Mouse (Mus musculus): ENCODE data around the gene Gde1. TPM values are rescaled to one million over a fixed set of nuclear protein-coding genes. Genes with fewer than 3 reads are reported as not detected.
A peak's percentile ranks its signal among the peaks of the same experiment; 100 is the strongest.

Gene Gde1
- polyA plus RNA-seq (2014; fragmentation: Nextera tagmentation; extraction: Ambion mirVana), result 81.1 and 87.4 TPM in 2 replicates

DNA sequence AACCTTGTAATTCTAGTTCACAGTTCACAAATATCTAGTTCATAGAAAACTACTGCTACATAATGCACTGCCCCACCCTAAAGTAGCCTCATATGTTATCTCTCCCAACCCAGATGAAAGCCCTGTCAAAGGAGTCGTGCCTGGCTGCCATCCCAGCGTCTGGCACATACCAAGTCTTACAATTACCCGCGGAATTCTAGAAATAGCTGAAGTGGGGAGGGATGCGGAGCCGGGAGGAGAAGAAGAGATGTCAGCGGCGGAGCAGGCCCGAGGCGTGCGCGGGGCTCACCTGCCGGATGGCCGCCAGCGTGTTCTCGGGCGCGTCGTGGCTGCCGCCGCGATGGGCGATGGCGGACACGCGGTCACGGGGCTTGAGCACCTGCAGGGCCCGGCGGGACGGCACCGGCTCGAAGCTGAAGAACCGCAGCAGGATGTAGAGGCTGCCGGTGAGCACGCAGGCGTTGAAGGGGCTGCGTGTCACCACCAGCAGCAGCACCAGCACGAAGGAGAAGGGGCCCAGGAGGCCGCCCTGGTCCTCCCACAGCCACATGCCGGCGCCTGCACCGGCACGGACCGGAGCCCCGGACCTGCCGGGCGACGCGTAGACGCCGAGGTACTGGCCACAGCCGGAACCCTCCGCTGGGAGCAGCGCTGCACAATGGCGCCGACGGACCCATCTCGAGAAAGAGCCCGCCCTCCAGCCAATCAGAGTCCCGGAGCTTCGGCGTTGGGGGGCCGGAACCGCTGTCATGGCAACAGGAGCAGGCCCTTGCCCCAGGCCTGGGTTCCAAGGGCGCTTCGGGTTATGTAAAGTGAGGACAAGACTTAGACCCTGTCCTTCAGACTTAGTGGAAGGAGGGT lies at the start of gene Gde1:
TSS of gene Gde1 (minus strand) at position 678 of the 861 bp plus-strand sequence.
- under 1% methylated on average over 66 of the region's 66 CpGs for WGBS
- Histone ChIP-seq H3K36me3 (replicated peaks; ENCODE audit: control insufficient read depth, insufficient read depth, low read depth, low read length) (no peaks in the 10 kb centered on the region), H3K4me3 (ENCODE audit: low read depth, low read length) (peak within 1 kb of the TSS; percentile 90), H3K4me2 (ENCODE audit: low read depth, low read length) (peak within 1 kb of the TSS; percentile 86), H3K9me3 (replicated peaks; ENCODE audit: control insufficient read depth, low read length) (no peaks in the 10 kb centered on the region), H3K27me3 (ENCODE audit: control insufficient read depth, insufficient read depth, low read length) (no peaks in the 10 kb centered on the region), H3K27ac (replicated peaks; ENCODE audit: low read depth, low read length) (0 out of 2 replicates have a peak within 1 kb of the TSS, but pooled peaks have one; percentile 41), H3K4me1 (ENCODE audit: control insufficient read depth, insufficient read depth, low read length) (peaks cover 2% of the 10 kb centered on the region; the same call in 1 of the 2 replicates), H3K9ac (replicated peaks; ENCODE audit: low read length) (peak within 1 kb of the TSS; percentile 84)
- DNase-seq (ENCODE audit: low spot score) (peak; percentile 94), ATAC-seq (replicated peaks; ENCODE audit: insufficient number of reproducible peaks, low FRiP score, low TSS enrichment, low read depth) (peak; percentile 96)

DNA sequence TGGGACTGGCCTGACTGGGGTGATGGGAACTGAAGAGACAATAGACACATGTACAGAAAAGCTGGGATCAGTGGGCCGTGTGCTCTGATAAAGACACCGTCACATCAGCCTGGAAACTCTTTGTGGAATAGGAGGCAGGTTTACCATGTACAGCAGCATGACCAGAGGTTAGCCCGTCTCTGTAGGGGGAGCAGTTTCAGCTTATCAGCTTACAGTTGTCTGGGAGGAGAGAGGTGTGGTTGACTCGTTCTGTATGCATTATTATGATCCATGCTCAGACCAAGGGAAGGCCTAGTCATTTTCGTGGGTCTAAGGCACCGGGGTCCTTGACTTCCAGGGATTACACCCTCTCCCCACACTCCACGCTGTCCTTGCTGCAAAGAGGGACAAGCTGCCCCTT lies 46.0 kb upstream of the Gde1 start:
- ATAC-seq (replicated peaks; ENCODE audit: insufficient number of reproducible peaks, low FRiP score, low TSS enrichment, low read depth), result no peak

DNA sequence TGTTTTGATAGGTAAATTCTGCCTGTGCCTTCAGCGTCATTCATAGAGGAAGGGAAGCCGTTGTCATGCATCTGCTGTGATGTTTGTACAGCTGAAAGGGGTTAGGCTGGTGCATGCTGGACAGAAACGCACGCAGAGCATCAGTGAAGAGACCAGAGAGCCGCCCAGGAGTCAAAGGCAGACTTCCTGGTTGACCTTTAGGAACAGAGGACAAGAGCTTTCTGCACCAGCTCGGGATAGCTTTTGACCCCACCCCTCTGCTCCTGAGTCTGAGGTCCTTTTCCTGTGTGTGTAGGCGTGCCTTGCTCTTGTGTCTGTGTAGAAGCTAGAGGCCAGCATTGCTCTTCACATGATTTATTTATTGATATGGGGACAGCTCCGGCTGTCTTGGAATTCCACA lies 44.1 kb upstream of the Gde1 start:
- Histone ChIP-seq H3K4me2 (ENCODE audit: low read depth, low read length) (no peak overlapping the region), H3K9me3 (replicated peaks; ENCODE audit: control insufficient read depth, low read length) (no peaks in the 10 kb centered on the region), H3K4me3 (ENCODE audit: low read depth, low read length) (no peak overlapping the region), H3K27me3 (ENCODE audit: control insufficient read depth, insufficient read depth, low read length) (no peaks in the 10 kb centered on the region), H3K36me3 (replicated peaks; ENCODE audit: control insufficient read depth, insufficient read depth, low read depth, low read length) (no peaks in the 10 kb centered on the region; the same call in none of the 2 replicates), H3K4me1 (ENCODE audit: control insufficient read depth, insufficient read depth, low read length) (no peaks in the 10 kb centered on the region), H3K27ac (replicated peaks; ENCODE audit: low read depth, low read length) (no peak overlapping the region), H3K9ac (replicated peaks; ENCODE audit: low read length) (no peak overlapping the region)
- DNase-seq (ENCODE audit: low spot score) (no peak), ATAC-seq (replicated peaks; ENCODE audit: insufficient number of reproducible peaks, low FRiP score, low TSS enrichment, low read depth) (no peak)
- WGBS, result 46% methylated on average over 8 of the region's 8 CpGs

More for the DNA sequence above, 46.0 kb upstream of the Gde1 start:
- Histone ChIP-seq H3K27ac (replicated peaks; ENCODE audit: low read depth, low read length) (no peak overlapping the region), H3K4me2 (ENCODE audit: low read depth, low read length) (no peak overlapping the region), H3K27me3 (ENCODE audit: control insufficient read depth, insufficient read depth, low read length) (no peaks in the 10 kb centered on the region), H3K9ac (replicated peaks; ENCODE audit: low read length) (no peak overlapping the region), H3K4me1 (ENCODE audit: control insufficient read depth, insufficient read depth, low read length) (no peaks in the 10 kb centered on the region), H3K9me3 (replicated peaks; ENCODE audit: control insufficient read depth, low read length) (no peaks in the 10 kb centered on the region), H3K4me3 (ENCODE audit: low read depth, low read length) (no peak overlapping the region), H3K36me3 (replicated peaks; ENCODE audit: control insufficient read depth, insufficient read depth, low read depth, low read length) (no peaks in the 10 kb centered on the region; the same call in none of the 2 replicates)
- 89% methylated on average over 7 of the region's 7 CpGs for WGBS
- DNase-seq (ENCODE audit: low spot score), result no peak

DNA sequence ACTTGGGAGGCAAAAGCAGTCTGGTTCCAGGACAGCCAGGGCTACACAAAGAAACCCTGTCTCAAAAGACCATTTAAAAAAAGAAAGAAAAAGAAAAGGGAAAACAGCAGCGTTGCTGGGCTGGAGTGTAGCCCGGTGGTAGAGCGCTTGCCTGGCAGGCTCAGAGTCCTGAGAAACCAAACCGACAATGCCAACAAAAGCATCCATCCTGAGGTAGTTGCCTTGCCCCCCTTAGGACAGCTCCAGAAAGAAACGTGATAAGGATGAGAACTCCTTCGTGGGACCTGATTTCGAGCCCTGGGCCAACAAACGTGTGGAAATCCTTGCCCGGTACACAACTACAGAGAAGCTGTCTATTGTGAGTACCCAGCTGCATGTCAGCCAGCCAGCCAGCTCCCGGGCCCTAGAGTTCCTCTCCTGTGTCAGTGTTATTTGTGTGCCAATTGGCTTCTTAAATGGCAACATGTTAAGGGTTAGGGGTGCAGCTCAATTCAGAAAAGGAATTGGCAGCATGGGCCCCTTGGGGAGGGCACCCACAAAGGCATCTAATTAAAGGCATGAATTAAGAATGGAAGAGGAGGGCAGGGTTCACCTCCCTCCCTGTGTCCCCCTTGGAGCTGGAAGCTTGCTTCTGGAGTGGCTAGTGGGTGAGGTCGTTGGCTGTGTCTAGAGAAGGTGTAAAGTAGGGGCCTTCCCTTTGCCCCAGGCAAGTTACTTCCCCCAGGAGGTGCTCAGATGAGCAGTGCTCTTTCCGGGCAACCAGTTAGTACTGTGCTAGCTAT lies 42.5 kb upstream of the Gde1 start:
- H3K9me3 ChIP-seq (replicated peaks; ENCODE audit: control insufficient read depth, low read length), result no peaks in the 10 kb centered on the region
- no peak overlapping the region for H3K9ac ChIP-seq (replicated peaks; ENCODE audit: low read length)
- WGBS, result 90% methylated on average over 12 of the region's 12 CpGs
- no peak overlapping the region for H3K27ac ChIP-seq (replicated peaks; ENCODE audit: low read depth, low read length)
- H3K4me3 ChIP-seq (ENCODE audit: low read depth, low read length), result no peak overlapping the region
- no peak overlapping the region for H3K4me2 ChIP-seq (ENCODE audit: low read depth, low read length)
- DNase-seq (ENCODE audit: low spot score), result no peak
- H3K36me3 ChIP-seq (replicated peaks; ENCODE audit: control insufficient read depth, insufficient read depth, low read depth, low read length), result no peaks in the 10 kb centered on the region; the same call in 1 of the 2 replicates
- no peaks in the 10 kb centered on the region for H3K27me3 ChIP-seq (ENCODE audit: control insufficient read depth, insufficient read depth, low read length)
- H3K4me1 ChIP-seq (ENCODE audit: control insufficient read depth, insufficient read depth, low read length), result no peaks in the 10 kb centered on the region
- ATAC-seq (replicated peaks; ENCODE audit: insufficient number of reproducible peaks, low FRiP score, low TSS enrichment, low read depth), result no peak

DNA sequence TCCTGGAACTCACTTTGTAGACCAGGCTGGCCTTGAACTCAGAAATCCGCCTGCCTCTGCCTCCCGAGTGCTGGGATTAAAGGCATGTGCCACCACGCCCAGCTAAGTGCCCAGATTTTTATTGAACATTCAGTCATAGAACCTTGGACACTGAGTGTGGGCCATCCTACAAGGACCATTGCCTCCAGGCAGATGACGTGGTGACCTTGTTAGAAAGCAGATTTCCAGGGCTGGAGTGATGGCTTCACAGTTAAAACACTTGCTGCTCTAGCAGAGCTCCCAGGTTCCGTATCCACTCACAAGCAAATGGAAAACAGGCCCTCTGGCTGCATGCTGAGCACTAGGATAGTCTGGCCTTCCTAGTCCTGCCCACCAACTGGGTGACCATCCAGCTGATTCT lies 39.2 kb upstream of the Gde1 start:
- H3K27me3 ChIP-seq (ENCODE audit: control insufficient read depth, insufficient read depth, low read length), result no peaks in the 10 kb centered on the region
- H3K9me3 ChIP-seq (replicated peaks; ENCODE audit: control insufficient read depth, low read length), result no peaks in the 10 kb centered on the region
- H3K9ac ChIP-seq (replicated peaks; ENCODE audit: low read length), result no peak overlapping the region
- H3K4me3 ChIP-seq (ENCODE audit: low read depth, low read length), result no peak overlapping the region
- no peak overlapping the region for H3K27ac ChIP-seq (replicated peaks; ENCODE audit: low read depth, low read length)
- no peak overlapping the region for H3K4me2 ChIP-seq (ENCODE audit: low read depth, low read length)
- DNase-seq (ENCODE audit: low spot score) (no peak), ATAC-seq (replicated peaks; ENCODE audit: insufficient number of reproducible peaks, low FRiP score, low TSS enrichment, low read depth) (no peak)
- 85% methylated on average over 5 of the region's 5 CpGs for WGBS
- H3K36me3 ChIP-seq (replicated peaks; ENCODE audit: control insufficient read depth, insufficient read depth, low read depth, low read length), result no peaks in the 10 kb centered on the region
- H3K4me1 ChIP-seq (ENCODE audit: control insufficient read depth, insufficient read depth, low read length), result no peaks in the 10 kb centered on the region

DNA sequence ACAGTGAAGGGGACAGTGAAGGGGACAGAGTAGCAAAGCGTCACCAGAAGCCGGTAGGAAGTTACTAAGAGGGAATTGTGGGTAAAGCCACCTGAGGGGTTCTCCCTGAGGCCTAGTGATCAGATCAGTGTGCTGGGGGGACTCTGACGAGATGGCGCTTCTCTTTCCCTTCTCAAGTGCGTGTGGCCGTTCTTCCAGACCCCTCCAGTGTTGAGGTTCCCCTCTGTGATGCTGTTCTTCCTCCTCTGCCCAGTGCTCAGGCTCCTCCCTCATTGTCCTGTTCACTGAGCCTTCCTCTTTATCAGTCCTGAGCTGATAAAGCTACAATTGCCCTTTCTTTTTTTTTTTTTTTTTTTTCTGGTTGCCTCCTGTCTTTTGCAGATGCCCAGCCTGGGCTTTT lies 36.7 kb upstream of the Gde1 start:
- no peak overlapping the region for H3K9ac ChIP-seq (replicated peaks; ENCODE audit: low read length)
- DNase-seq (ENCODE audit: low spot score), result no peak
- no peak overlapping the region for H3K4me2 ChIP-seq (ENCODE audit: low read depth, low read length)
- 87% methylated on average over 6 of the region's 6 CpGs for WGBS
- no peaks in the 10 kb centered on the region for H3K27me3 ChIP-seq (ENCODE audit: control insufficient read depth, insufficient read depth, low read length)
- H3K36me3 ChIP-seq (replicated peaks; ENCODE audit: control insufficient read depth, insufficient read depth, low read depth, low read length), result no peaks in the 10 kb centered on the region
- no peak overlapping the region for H3K27ac ChIP-seq (replicated peaks; ENCODE audit: low read depth, low read length)
- no peaks in the 10 kb centered on the region for H3K4me1 ChIP-seq (ENCODE audit: control insufficient read depth, insufficient read depth, low read length)
- no peaks in the 10 kb centered on the region for H3K9me3 ChIP-seq (replicated peaks; ENCODE audit: control insufficient read depth, low read length)
- no peak overlapping the region for H3K4me3 ChIP-seq (ENCODE audit: low read depth, low read length)
- ATAC-seq (replicated peaks; ENCODE audit: insufficient number of reproducible peaks, low FRiP score, low TSS enrichment, low read depth), result no peak

DNA sequence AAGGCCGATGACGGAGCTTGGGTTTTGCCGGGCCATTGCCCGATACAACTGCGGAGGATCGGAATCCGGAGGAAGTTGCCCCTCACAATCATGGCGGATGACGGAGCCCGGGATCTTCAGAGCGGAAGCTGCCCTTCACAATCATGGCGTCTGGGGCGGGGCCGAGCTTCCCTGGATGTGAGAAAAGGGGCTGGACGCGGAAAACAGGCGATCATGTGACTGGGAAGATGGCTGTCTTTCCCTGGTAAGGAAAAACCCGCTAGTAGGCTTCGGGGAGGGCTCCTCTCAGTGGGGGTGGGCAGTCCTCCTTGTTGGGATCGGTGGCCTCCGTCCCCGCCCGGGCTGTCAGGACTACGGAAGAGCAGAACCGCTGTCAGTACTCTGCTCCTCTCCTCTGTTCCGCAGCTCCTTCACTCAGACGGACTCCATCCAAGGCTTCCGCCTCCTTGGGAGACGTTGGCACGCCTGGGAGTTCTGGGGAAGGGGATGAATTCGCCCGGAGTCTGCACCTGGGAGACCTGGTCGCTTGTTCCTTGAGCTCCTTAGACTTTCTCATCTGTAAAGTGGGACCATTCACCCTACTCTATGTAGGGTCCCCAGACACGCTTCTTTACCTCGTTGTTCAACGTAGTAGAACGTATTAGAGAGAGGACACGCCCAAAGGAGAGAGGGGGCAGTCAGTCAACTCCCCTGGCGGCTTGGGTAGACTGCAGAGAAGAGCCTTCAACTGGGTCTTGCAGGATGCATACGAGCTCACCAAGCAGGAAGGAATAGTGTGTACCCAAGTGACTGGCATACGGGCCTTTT lies 35.2 kb upstream of the Gde1 start:
- H3K9ac ChIP-seq (replicated peaks; ENCODE audit: low read length), result peak overlapping the region; percentile 69
- no peak overlapping the region for H3K27ac ChIP-seq (replicated peaks; ENCODE audit: low read depth, low read length)
- DNase-seq (ENCODE audit: low spot score) (peak; percentile 99), ATAC-seq (replicated peaks; ENCODE audit: insufficient number of reproducible peaks, low FRiP score, low TSS enrichment, low read depth) (peak; percentile 94)
- H3K4me3 ChIP-seq (ENCODE audit: low read depth, low read length), result peak overlapping the region; percentile 65
- H3K36me3 ChIP-seq (replicated peaks; ENCODE audit: control insufficient read depth, insufficient read depth, low read depth, low read length), result no peaks in the 10 kb centered on the region
- WGBS, result 4% methylated on average over 39 of the region's 41 CpGs
- H3K4me1 ChIP-seq (ENCODE audit: control insufficient read depth, insufficient read depth, low read length), result no peaks in the 10 kb centered on the region
- H3K27me3 ChIP-seq (ENCODE audit: control insufficient read depth, insufficient read depth, low read length), result no peaks in the 10 kb centered on the region
- peak overlapping the region; percentile 72 for H3K4me2 ChIP-seq (ENCODE audit: low read depth, low read length)
- H3K9me3 ChIP-seq (replicated peaks; ENCODE audit: control insufficient read depth, low read length), result no peaks in the 10 kb centered on the region

Measured in embryonic facial prominence, embryonic 11.5 days (tissue).